Comparison of ENCODE assay signal across 13 mouse cellular contexts in the genomic region with DNA sequence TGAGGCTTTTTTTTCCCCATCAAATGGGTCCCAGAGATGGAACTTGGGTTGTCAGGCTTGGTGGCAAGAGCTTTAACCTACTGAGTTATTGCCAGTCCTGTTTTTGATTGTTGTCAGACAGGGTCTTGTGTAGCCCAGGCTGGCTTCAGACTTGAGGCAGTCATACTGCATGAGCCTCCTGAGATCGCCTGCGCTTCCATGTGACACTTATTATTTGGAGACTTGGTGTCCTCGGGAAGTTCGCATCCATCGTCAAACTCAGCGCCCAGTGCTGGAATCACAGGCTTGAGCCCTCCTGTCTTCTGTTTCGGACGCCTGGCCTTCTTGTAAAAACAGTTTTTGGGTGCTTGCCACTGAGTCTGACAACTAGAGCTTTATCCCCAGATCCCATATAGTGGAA.
"Had no signal": no experiment of that assay in that cellular context is flagged by ENCODE, and none has a peak within 500 bp of the region (broad histone marks: within the 10 kb centered on the region; RNA-seq: fewer than 3 reads in every experiment).

No protein-coding gene starts in this region.

- H3K27me3 ChIP-seq: limb, embryonic 12.5 days; limb, embryonic 15.5 days had no signal

- H3K27ac ChIP-seq: limb, embryonic 12.5 days; limb, embryonic 15.5 days had no signal

- H3K9ac ChIP-seq: limb, embryonic 12.5 days; limb, embryonic 15.5 days had no signal

- H3K4me3 ChIP-seq: limb, embryonic 12.5 days; limb, embryonic 15.5 days had no signal

- H3K4me2 ChIP-seq: limb, embryonic 12.5 days; limb, embryonic 15.5 days; midbrain, embryonic 11.5 days had no signal

- DNase-seq: kidney, adult 11 months; kidney, adult 9 months; kidney, postnatal 14 days; kidney, postnatal 4 days; left cerebral cortex, postnatal 4 days; lung, adult 2 months; lung, postnatal 14 days; lung, postnatal 4 days; midbrain, embryonic 14.5 days; thymus, postnatal 25 days had no signal

- H3K9me3 ChIP-seq: limb, embryonic 12.5 days; limb, embryonic 15.5 days had no signal
